ENCODE assay signal across 11 mouse cellular contexts in the genomic region with DNA sequence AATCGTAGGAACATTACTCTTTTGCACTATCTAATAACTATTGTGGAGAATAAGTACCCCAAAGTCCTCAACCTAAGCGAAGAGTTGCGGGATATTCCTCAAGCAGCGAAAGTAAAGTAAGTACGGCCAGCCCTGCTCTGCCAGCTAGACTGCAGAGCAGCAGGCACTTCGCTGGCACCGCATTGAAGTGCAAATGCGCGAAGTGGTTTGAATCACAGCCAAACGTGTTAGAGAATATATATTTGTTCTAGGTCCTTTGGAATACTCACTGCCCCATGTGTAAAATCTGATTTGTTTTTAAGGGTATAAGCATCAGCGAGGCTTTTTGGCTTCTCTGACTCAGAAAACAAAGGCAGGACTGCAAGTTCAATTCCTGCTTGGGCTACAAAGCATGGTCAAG.
A peak's percentile ranks its signal among the peaks of the same experiment; 100 is the strongest.
DNase-seq lines count a peak whose midpoint lies in the region; ATAC-seq and TF ChIP-seq lines count a peak whose summit lies in the region.
"Had no signal": no experiment of that assay in that cellular context is flagged by ENCODE, and none has a peak within 500 bp of the region (broad histone marks: within the 10 kb centered on the region; RNA-seq: fewer than 3 reads in every experiment).

No protein-coding gene starts in this region.

- no peak for TF ChIP-seq CTCF in midbrain, postnatal 0 days (IDR thresholded peaks at IDR 0.05)

- no peak overlapping the region for H3K4me2 ChIP-seq in heart, embryonic 12.5 days
- no peak overlapping the region for H3K4me2 ChIP-seq in midbrain, postnatal 0 days (ENCODE audit: low read depth, low read length, poor library complexity, severe bottlenecking)
- no peak overlapping the region for H3K4me2 ChIP-seq in midbrain, embryonic 15.5 days
- H3K4me2 ChIP-seq in forebrain, embryonic 16.5 days (ENCODE audit: low read length): 0 out of 2 replicates have a peak overlapping the region, but pooled peaks have one; percentile 10

- peaks cover 74% of the 10 kb centered on the region for H3K36me3 ChIP-seq in heart, embryonic 12.5 days
- H3K36me3 ChIP-seq in midbrain, postnatal 0 days (ENCODE audit: insufficient read depth, low read length): peaks cover 31% of the 10 kb centered on the region
- peaks cover 46% of the 10 kb centered on the region for H3K36me3 ChIP-seq in midbrain, embryonic 15.5 days (replicated peaks)
- H3K36me3 ChIP-seq in forebrain, embryonic 16.5 days (ENCODE audit: control insufficient read depth, insufficient read depth): peaks cover 18% of the 10 kb centered on the region

- H3K27me3 ChIP-seq in heart, embryonic 12.5 days (replicated peaks): no peaks in the 10 kb centered on the region
- no peaks in the 10 kb centered on the region for H3K27me3 ChIP-seq in midbrain, postnatal 0 days (ENCODE audit: insufficient read depth, low read length)
- H3K27me3 ChIP-seq in midbrain, embryonic 15.5 days (replicated peaks): no peaks in the 10 kb centered on the region
- no peaks in the 10 kb centered on the region for H3K27me3 ChIP-seq in forebrain, embryonic 16.5 days (replicated peaks; ENCODE audit: control insufficient read depth, insufficient read depth, low read length)
- H3K27me3 ChIP-seq: CH12.LX; megakaryocyte, embryonic 14.5 days had no signal

- H3K9me3 ChIP-seq in heart, embryonic 12.5 days (replicated peaks): no peaks in the 10 kb centered on the region
- no peaks in the 10 kb centered on the region for H3K9me3 ChIP-seq in midbrain, postnatal 0 days (ENCODE audit: low read length)
- no peaks in the 10 kb centered on the region for H3K9me3 ChIP-seq in midbrain, embryonic 15.5 days
- H3K9me3 ChIP-seq in forebrain, embryonic 16.5 days (ENCODE audit: control insufficient read depth, low read length): no peaks in the 10 kb centered on the region
- H3K9me3 ChIP-seq: megakaryocyte, embryonic 14.5 days had no signal

- no peak for ATAC-seq in heart, embryonic 12.5 days (ENCODE audit: insufficient number of reproducible peaks, low FRiP score)
- no peak for ATAC-seq in midbrain, postnatal 0 days (ENCODE audit: low FRiP score)
- no peak for ATAC-seq in midbrain, embryonic 15.5 days (replicated peaks)
- ATAC-seq in forebrain, embryonic 16.5 days: peak; percentile 51
- ATAC-seq: intestine, embryonic 16.5 days had no signal

- H3K27ac ChIP-seq in heart, embryonic 12.5 days (ENCODE audit: poor library complexity, severe bottlenecking): peak overlapping the region; percentile 64
- no peak overlapping the region for H3K27ac ChIP-seq in midbrain, postnatal 0 days (ENCODE audit: low read depth, low read length)
- no peak overlapping the region for H3K27ac ChIP-seq in midbrain, embryonic 15.5 days
- peak overlapping the region; percentile 94 for H3K27ac ChIP-seq in forebrain, embryonic 16.5 days (ENCODE audit: low read length)

- DNase-seq in heart, postnatal 4 days: no peak
- peak; percentile 55 for DNase-seq in midbrain, postnatal 0 days (ENCODE audit: low spot score)
- peak; percentile 62 to 69 for DNase-seq in lung, postnatal 4 days
- DNase-seq in thymus, postnatal 4 days: no peak
- DNase-seq: adrenal gland, adult 2 months had no signal

- H3K4me3 ChIP-seq in heart, embryonic 12.5 days: no peak overlapping the region
- no peak overlapping the region for H3K4me3 ChIP-seq in midbrain, postnatal 0 days (ENCODE audit: low read depth, low read length)
- no peak overlapping the region for H3K4me3 ChIP-seq in midbrain, embryonic 15.5 days
- H3K4me3 ChIP-seq in forebrain, embryonic 16.5 days (replicated peaks; ENCODE audit: low read length): no peak overlapping the region
- H3K4me3 ChIP-seq: megakaryocyte, embryonic 14.5 days had no signal

- 89% methylated on average over 11 of the region's 11 CpGs for WGBS in heart, embryonic 12.5 days
- WGBS in midbrain, postnatal 0 days: 69% methylated on average over 11 of the region's 11 CpGs
- 73% methylated on average over 11 of the region's 11 CpGs for WGBS in midbrain, embryonic 15.5 days
- WGBS in forebrain, embryonic 16.5 days: 31% methylated on average over 11 of the region's 11 CpGs

- no peak overlapping the region for H3K9ac ChIP-seq in heart, embryonic 12.5 days
- H3K9ac ChIP-seq in midbrain, postnatal 0 days (replicated peaks; ENCODE audit: low read length, poor library complexity, severe bottlenecking): no peak overlapping the region
- H3K9ac ChIP-seq in midbrain, embryonic 15.5 days: no peak overlapping the region
- H3K9ac ChIP-seq in forebrain, embryonic 16.5 days (replicated peaks; ENCODE audit: low read depth, low read length): no peak overlapping the region

- H3K4me1 ChIP-seq in heart, embryonic 12.5 days (replicated peaks): peaks cover 87% of the 10 kb centered on the region
- 0 out of 2 replicates have a peak, but pooled peaks cover 5% of the 10 kb centered on the region for H3K4me1 ChIP-seq in midbrain, postnatal 0 days (ENCODE audit: insufficient read depth, low read length)
- peaks cover 6% of the 10 kb centered on the region for H3K4me1 ChIP-seq in midbrain, embryonic 15.5 days
- H3K4me1 ChIP-seq in forebrain, embryonic 16.5 days (replicated peaks; ENCODE audit: control insufficient read depth, insufficient read depth, low read length): peaks cover 47% of the 10 kb centered on the region

Comparison
In these comparisons a context has a peak if more than half of its experiments do, and no peak if none do; other contexts are left out.
1. H3K27ac ChIP-seq: peak in heart, embryonic 12.5 days (single experiment) and forebrain, embryonic 16.5 days (single experiment); none in midbrain, postnatal 0 days (single experiment) and midbrain, embryonic 15.5 days (single experiment).
2. DNase-seq: peak in midbrain, postnatal 0 days (single experiment) and lung, postnatal 4 days (2 of 2); none in heart, postnatal 4 days (single experiment) and thymus, postnatal 4 days (single experiment).